Mouse (Mus musculus) mesoderm, embryonic 11.5 days (tissue): ENCODE measurements around the gene Casd1.

Experiments used
- DNase-seq: peaks from one replicate; pipeline ENCODE4 v3.0.0-alpha.2; 2012; ENCODE audit warnings: low read depth, low spot score

Casd1 gene

DNA sequence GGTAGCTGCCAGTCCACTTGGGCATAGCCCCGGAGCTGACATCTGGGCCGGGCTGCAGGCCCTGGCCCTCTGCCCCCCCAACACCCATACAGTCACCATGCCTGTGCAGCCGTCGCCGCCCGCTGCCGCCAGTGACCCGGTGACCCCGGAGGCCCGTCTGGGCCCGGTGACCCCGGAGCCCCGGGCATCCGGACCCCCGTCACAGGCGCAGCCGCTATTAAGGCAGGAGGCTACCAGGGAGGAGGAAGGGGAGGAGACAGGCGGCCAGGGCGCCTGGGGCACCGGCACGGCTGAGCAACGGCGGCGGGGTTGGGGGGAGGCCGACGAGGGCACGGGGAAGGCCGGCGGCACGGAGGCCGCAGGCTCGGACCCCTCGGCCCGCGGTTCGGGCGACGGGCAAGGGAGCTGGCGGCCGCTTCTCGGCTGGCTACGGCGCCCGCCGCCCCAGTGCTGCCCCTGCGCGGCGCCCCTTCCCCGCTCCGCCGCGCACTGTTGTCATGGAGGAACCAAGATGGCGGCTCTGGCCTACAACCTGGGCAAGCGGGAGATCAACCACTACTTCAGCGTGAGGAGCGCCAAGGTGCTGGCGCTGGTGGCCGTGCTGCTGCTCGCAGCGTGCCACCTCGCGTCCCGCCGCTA, at the start of gene Casd1:
Casd1 (plus strand) TSS at position 182 of the 639 bp plus-strand sequence.
- DNase-seq: peak; percentile 77

DNA sequence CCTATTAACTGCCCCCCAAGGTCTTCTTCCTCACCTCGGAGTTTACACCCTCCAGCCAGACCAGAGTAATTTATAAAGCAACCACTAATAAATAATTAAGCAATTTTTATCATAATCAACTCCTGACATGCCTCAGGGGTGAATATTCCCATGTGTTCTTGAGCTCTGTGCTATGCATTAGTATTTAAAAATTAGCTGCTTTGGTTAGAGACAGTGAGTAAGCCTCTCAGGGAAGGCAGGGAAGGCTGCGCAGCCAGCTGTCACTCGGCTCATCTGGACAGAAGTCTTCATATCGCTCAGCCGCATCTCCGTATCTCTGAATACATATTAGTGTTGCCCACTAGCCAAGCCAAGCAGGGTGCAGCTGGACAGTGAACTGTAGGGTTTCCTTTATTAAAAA, 45.3 kb upstream of the Casd1 start:
- DNase-seq: no peak

DNA sequence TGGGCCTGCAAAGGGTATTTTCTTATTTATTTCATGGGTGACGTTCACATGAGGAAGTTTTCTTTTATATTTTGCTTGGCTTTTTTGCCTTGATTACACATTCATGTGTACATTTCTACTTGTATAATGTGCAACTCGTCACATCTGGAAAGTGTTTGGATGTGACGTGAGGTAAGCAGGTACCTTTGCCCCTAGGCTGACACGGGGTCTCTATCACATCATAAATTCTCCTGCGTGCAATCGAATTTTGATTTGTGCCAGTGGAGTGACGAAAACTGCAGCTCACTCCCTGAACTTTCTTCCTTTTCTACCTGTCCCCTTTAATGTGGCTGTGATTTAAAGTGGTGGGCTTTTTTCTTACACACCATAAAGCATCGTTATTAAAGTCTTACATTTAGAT, 43.6 kb upstream of the Casd1 start:
- DNase-seq: peak; percentile 60

DNA sequence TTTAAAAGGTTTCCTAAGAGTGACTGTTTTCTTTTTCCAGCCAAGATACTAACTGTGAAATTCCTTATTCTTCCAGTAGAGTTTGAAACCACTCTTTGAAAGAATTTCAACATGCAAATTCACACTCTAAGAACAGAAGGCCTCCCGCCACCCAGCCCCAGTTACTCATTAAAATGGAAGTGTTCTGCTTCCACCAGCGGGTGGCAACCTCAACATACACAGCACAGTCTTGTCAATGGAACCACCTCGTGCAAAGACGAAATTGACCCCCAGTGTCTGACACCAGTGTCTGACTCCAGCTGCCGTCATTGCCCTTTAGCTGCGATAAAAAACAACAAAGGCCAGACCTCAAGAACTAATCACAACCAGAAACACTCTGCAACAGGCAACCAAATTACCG, 43.0 kb upstream of the Casd1 start:
- DNase-seq: peak; percentile 72

DNA sequence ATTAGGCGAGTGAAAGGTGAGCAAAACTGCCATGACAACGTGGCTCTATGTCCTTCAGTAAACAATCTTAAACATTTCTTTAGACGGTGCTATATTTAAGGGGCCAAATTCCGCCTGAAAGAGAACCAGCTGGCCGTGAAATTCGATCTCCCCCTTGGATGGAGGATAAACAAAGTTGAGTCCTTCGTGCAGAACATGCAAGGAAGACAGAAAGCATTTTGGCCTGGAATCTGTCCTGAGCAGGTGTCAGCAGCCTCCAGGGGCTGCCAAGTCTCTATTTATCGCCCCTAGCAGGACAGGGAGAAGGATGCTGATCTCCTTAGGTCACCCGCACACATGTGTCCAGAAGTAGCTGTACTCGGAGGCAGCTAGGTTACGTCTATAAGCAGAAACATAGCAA, 39.5 kb upstream of the Casd1 start:
- peak; percentile 81 for DNase-seq

DNA sequence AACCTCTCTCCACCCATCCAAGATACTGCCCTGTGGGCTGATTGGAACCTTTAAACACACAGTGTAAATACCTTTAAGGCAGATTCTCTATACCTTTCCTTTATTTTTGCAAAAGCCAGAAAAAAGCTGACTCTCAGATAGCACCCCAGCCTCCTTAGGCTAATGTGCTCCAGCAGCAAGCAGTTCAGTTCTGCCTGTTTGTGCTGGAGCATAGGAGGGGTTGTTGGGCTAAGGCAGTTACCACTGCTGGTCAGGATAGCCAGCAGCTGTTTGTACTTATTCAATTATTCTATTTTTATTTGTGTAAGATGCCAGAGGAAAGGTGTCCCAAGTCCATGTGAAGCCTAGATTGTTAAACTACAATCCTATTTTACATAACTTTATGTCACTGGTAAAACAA, 39.0 kb upstream of the Casd1 start:
- no peak for DNase-seq

DNA sequence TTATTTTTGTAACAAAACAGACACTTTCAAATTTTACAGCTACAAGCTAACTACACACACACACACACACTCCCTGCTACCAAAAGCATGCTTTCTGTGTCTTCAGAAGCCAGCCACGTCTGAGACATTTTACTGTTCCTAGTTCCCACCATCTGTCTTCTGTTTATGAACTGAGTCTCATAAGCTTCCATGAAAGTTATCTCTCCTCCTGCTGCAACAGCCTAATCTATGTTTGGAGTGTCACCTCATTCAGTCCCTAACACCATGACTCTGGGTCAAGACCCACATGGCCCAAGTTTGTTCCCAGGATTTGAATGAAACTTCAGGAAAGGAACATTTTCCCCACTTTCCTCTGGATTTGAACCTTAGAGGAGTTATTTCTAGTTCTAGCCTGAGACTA, 38.2 kb upstream of the Casd1 start:
- DNase-seq: no peak

DNA sequence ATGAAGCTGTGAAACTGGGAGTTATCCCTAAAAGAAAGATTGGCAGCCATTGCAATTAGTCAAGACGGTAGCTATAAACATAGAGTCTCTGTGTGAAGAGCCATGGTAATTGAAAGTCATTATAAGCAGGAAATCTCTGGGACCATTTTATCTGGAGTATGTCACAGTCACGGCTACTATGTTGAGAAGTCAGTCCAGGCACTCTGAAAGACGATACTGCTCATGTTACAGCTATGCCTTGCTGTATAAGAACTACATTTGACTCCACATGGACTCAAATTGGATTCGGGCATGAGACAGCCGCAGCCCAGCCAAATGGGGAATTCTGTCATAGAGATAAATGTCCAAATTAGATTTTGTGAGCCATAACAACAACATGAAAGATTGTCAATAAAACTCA, 37.2 kb upstream of the Casd1 start:
- DNase-seq: no peak

DNA sequence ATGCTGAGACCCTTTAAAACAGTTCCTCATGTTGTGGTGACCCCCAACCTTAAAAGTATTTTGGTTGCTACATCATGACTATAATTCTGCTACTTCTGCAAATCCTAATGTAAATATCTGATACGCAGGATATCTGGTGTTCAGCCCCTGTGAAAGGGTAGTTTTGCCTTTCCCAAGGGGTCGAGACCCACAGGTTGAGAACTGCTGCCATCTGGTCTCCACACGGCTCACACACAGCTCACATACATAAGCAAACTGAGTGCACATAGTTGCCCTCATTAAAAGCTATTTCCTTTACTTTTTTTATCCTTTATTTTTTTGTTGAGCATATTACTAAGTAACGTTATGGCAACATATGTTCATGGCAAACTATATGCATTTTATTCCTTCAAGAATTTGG, 30.2 kb upstream of the Casd1 start:
- DNase-seq: peak; percentile 66

DNA sequence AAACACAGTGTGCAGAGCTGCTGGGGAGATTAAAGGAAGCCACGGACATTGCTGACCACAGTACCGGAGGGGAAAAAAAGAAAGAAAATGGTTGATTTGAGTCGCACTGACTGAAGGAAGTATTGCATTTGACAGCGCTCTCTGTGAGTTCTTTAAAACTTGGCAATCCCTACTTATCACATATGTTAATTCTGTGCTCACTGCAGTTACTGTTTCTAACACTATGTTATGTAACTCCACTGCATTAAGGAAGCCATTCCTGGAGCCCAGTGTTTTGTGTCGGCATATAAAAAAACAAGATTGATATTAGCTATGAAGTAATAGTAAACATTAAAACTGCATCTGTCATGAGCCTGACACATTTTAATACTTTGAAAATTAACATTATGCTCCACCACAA, 22.9 kb upstream of the Casd1 start:
- no peak for DNase-seq

DNA sequence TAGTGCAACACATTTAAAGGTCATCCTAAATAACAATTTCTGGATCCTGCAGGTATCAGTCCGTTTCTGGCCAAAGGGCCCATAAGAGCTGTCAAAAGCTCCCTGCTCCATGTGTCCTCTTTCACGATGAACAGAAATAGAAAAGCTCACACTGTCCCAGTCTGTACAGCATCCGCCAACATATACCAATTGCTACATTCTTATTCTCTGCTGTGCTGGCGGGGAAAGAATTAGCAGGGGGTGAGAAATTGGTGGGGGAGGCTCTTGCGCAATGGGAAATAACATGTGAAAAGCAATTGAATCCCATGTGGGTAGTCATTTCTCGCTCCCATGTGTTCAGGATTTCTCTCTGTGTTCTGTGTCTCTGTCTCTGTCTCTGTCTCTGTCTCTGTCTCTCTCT, 22.3 kb upstream of the Casd1 start:
- no peak for DNase-seq

DNA sequence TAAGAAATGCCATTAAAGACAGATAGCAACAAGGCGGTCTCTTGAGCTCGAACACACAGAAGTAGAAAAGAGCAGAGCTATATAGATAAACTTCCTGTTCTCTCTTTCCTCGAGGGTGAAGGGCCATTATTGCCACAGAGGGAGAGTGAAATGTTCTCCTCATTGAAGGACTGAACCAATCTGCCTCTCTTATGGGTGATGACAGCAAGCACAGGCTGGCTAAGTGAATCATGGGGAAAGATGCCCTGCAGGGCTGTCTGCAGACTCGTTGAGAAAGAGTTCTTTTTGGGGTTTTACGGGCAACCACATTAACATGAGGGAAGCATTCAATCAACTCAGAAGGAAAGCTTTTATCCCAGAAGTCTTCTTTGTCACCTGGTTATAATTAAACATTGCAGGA, 21.0 kb upstream of the Casd1 start:
- no peak for DNase-seq

DNA sequence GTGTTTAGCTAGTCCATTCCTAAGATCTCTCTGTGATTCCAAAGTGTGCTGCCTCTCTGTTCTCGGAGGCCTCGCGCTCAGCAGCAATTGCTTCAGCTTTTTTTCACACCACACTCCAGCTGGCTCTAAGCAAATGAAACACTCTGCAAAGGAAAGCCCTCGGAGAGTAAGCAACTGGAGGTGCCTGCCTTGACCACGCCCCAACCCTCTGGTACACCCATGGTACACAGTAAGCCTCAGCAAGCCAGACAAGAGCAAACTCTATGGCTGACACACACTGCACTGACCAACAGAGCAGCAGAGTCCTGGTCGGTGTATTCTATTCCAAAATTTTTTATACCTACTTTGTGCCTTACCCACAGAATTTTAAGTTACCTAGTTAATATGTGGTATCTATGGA, 17.2 kb upstream of the Casd1 start:
- DNase-seq: no peak

DNA sequence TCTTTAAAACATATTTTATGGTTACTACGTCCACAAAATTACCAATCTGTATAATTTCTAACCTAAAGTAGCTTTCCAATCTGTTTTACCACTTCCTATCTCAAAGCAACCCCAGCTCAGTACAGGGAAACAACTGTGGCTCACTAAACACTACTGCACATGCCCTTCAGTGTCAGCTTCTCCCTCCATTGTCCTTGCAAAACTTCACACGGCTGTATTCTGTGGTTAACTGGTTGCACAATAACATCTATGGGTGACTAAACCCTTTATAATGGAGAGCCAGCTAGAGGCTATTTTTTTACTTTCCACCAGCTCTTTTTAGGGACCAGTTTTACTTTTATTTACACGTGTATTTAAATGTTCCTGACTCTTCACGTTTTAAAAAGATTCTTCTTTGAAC, 12.7 kb upstream of the Casd1 start:
- no peak for DNase-seq

DNA sequence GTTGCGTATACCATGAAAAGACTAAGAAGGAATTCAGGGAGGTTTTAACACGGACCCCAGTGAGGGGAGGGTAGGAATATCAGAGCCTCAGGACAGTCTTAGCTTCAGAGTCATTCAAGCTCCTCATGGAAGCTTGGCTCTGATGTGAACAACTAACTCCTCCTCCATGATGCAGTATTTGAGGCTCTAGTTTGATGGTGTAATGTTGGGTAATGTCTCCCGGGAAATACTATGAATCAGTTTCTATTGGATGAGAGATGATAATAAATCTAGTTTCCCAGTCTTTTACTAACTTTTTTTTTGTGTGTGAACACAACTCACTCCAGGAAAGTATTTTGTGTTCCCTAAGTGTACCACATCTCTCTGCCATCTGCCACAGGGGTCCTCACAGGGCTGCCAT, 11.9 kb upstream of the Casd1 start:
- DNase-seq: no peak

DNA sequence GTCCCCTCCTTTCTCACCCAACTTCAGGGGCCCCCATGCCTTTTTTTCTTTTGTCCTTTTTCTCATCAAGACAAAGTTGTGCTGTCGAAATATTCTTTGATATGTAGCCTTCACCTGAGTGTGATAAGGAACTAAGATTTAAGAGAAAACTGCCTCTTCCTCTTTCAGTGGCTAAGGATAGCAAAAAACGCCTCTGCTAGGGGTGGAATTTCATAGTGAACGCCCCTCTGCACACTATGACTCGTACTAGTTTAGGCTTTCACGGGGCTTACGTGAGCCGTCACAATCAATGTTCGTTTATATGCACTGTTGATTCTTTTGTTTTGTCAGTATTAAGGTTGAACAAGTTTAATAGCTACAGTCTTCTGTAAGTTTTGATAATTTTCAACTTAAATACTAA, 10.6 kb upstream of the Casd1 start:
- no peak for DNase-seq

DNA sequence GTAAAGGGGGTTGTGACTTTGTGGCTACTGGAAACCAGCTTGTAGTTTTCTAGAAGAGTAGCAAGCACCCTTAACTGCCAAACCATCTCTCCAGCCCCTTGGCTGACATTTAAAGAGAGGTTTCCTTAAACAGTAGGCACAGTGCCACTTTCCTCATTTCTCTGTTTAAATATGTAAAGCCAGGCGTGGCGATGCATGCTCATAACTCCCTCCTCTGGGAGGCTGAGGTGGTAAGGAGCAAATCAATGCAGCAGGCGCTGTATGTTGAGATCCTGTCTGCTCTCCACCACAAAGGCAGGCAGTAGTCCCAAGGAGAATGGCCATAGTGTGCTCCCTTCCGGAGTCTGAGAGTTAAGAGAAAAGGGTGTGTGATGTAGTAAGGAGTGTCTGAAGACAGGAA, 2.9 kb upstream of the Casd1 start:
- DNase-seq: no peak

DNA sequence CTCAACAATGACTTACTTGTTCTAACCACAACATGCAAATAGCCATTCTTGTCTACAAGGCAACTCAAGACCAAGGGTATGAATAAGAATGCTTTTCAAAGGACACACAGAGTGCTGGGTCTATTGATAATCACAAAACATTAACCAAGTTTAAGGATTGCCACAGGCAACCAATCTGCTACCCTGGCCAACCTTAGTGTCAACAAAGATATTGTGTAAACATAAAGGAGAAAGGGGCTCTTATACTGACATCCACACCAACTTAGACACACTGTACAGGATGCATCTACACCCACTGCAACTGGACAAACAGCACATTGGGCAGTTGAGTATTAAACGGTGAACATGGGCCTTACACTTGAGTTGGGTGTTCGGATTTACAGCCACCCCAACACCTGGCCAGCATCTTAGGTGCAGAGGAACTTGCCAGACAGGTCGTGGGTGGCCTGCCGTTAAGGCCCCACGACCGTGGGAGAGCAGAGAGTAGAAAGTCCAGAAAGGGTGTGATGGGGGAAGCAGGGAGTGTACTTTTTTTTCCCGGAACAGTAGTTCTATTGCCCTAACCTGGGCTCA, 468 bp upstream of the Casd1 start:
- no peak for DNase-seq

DNA sequence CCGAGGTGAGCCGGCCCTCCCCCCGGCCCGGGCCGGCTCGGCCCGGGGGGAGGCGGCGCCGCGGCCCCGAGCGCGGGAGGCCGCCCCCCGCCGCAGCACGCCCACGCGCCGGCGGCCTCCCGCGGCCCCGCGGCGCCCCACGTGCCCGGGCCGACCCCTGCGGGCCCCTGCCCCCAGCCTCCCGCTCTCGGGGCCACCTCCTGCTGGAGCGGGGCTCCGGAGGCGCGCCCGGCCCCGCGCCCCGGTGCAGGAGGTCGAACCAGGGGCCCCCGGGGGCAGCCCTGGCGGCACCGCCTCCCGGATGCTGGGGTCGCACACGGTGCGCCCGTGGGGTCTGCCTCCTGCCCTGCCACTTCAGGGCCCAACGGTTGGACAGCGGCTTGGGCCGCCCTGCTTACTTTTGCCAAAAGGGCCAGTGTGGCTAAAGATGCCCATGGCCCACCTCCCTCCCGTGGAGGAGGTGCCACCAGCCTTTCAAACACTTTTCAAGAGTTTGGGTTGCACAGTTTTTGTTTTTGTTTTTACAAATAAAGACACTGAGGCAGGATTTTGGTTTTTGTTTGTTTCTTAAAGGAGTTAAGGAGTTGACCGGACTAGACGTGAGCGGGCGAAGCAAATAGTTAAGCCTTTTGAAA, 775 bp downstream of the Casd1 start:
- DNase-seq: peak; percentile 48

DNA sequence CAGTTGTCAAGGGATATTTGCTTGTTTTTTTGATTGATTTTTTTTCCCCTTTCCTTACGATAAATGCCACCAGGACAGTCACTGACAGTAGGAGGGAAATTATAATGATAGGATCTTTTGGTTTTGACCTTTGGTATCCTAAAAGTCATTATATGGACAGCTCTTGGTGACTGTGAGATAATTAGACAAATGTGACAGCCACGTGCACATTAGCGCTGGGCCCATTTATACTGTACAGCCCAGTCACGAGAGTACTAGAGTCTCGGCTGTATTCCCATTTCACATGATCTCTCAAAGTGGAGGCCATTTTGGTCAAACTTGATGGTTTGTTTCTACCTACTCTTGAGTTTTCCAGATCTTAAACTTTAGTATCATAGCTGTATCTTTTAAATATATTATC, 1.4 kb downstream of the Casd1 start:
- DNase-seq: no peak

DNA sequence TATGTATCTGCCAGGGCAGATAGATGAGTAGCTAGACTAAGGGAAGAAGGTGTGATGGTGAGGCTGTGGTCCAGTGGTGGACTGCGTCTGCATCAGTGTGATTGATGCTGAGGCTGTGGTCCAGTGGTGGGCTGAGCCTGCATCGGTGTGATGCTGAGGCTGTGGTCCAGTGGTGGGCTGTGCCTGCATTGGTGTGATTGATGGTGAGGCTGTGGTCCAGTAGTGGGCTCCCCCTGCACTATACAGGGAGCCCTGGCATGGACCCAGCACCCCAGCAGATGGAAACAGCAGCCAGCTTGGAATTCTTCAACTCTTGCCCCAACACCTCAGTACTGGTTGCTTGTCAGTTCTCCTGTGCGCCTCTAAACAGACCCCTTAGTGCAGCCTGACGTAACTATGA, 5.8 kb downstream of the Casd1 start:
- DNase-seq: no peak

DNA sequence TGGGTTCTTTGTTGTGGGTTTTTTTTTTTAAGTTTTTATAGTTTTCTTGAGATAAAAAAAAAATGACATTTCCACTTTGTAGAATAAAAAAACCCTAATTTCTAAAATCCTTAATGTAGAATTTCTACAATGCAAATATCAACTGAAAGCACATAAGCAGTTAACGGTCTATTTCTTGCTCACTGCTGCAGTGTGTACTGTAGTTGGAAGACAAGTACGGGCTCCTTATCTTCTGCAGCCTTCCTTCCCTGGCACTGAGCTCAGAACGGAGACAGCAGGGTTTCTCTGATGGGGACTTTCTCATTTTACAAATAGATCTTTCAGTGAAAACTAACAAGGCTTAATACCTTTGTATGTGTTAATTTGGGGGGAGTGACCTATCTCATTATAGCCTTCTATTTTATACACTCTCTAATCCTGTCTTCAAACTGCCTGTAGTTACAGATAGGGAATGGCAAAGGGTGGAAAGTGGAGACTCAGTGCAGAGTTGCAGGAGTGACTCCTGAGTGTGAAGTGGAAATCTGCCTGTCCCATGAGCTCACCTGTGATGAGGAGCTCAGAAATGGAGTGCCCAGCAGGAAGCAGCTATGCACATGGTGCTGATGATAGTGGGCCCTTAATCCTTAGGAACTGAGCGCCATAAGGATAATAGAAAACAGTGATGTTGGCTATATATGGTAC, 9.7 kb downstream of the Casd1 start:
- no peak for DNase-seq

DNA sequence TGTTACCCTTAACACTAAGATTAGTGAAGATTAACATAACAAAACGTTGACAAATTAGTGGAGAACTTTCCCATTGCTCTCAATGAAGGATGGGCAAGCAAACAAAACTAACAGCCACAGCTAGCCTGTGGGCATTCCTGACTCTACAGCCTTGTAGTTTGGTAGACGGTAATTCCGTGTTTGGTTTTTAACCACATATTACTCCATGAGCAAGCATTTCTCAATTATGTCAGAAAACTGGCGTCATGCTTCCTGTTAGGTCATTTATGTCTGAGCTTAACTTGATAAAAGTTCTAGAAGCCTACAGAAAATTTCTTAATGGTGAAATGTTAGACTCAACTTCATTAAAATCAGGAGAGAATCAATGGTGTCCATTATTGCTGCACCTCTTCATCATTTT, 11.2 kb downstream of the Casd1 start:
- DNase-seq: no peak
